Mouse (Mus musculus) cerebellum, postnatal 4 days (tissue): ENCODE measurements at regions not wholly inside any gene's neighbourhood (a gene's known extent, or its start where the extent isn't known, plus 50 kb on each side); places are given as distances from the start of the nearest gene placed in this dataset.
A peak's percentile ranks its signal among the peaks of the same experiment; 100 is the strongest.

Experiments
- DNase-seq, 2 experiments: peaks; one replicate each; pipeline ENCODE4 v3.0.0; 2022; ENCODE audit warnings: low spot score in 2 of 2, mixed read lengths in 1 of 2

- DNase-seq, result no peak
Observed at GRCm38 (mm10) chr12:107833001-107833400, 170.4 kb downstream of the Bcl11b start.

- no peak for DNase-seq
Observed at GRCm38 (mm10) chr12:107834512-107834911, 168.9 kb downstream of the Bcl11b start.

GRCm38 (mm10) chr12:107837741-107838140, 165.7 kb downstream of the Bcl11b start:
- no peak for DNase-seq

DNA sequence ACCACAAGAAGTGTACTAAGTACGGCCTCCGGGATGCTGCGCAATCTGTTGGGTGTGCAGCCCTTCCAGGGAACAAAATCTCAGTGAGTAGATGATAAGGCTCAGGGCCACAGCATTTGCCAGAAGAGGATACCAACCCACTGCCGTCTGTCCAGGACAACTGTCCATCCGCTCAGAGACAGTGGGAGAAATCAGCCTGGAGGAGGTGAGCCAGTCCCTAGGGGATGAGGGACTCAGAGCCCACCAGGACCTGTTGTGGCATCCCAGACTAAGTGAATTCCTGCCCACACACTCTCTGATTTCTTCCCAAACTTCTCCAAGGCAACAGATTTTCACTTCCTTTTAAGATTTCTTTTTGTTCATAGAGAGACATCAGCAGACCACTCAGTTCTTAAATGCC, 158.8 kb downstream of the Bcl11b start:
- DNase-seq, result no peak

GRCm38 (mm10) chr12:107850591-107850990, 152.8 kb downstream of the Bcl11b start:
- peak in 1 of 2 experiments; percentile 13 for DNase-seq

GRCm38 (mm10) chr12:107852921-107853320, 150.5 kb downstream of the Bcl11b start:
- DNase-seq, result no peak

DNA sequence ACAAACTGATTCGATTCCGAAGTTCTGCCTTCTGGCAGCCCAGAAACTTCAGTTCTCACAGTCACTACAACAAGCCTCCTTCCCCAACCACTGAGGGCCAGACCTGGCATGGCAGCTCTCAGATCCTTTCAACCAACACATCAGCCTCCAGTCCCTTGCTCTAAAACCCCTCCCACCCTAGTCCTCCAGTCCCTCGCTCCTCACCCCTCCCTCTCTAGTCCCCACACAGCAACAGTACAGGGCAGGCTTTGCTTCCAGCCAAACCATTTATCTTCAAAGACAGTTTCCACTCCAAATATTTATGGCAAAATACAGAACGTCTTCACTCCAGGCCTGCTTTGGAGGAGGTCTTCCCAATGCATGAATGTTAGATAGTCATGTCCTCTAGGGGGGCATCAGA, 147.9 kb downstream of the Bcl11b start:
- DNase-seq, result no peak

DNA sequence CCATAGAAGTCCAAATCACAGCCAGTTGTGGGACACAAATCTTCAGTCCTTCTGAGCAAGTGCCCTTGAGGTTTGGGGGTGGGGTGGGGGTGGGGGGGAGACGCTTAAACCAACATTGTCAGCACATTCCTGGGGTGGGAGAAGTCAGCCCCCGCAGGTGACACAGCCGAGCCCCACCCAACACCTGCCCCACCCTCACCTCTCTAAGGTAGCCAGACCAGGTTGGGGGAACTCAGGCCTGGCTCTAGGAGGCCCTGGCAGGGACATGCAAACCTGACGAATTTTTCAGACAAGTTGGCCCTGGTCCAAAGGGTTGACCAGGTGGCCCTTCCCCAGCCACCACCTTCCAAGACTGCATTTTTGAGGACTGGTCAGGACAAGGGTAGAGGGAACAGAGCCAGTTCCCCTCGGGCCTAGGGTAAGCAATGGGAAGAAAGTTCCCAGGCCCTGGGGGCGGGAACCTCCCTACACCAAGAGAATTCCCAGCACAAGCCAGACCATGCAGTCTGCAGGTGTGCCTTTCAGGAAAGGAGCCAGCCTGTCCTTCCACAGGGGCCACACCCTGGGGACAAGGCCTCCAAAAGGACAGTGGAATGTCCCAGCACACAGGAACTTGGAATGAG, 146.9 kb downstream of the Bcl11b start:
- no peak for DNase-seq

GRCm38 (mm10) chr12:107858536-107859280, 144.7 kb downstream of the Bcl11b start:
- no peak for DNase-seq

- DNase-seq, result no peak
Observed at GRCm38 (mm10) chr12:107859750-107860149, 143.7 kb downstream of the Bcl11b start.

DNA sequence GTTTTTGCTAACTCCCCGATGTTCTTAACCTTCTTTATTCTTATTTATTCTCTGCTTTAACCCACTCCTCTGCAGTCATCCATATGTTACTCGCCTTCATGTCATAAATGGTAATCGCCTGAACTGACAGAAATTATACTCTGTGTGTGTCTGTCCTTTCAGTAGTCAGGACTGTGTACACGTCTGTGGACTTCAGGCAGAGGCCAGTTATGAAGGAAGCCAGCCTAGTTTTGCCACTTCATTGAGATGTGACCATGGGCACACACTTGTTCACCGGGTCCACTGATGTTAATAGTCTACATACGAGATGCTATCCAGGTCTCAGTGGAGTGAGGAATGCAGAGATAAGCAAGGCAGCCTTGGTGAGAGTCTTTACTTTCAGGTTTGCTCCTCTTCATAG, 143.0 kb downstream of the Bcl11b start:
- no peak for DNase-seq
